In genomic region chr11:117877917-117878745, GRCm38 (mm10) we compare ENCODE assay signal across 8 mouse cellular contexts. TPM values are rescaled to one million over a fixed set of nuclear protein-coding genes. Genes with fewer than 3 reads are reported as not detected.
DNase-seq lines count a peak whose midpoint lies in the region; ATAC-seq and TF ChIP-seq lines count a peak whose summit lies in the region.

No protein-coding gene starts in this region.

- TF ChIP-seq EP300 in CH12.LX (IDR thresholded peaks at IDR 0.05; ENCODE audit: low read length) = no peak

- peaks cover 24 to 42% of the 10 kb centered on the region in 2 experiments for H3K4me1 ChIP-seq in CH12.LX (ENCODE audit: control insufficient read depth in 1 of 2, insufficient read depth in 2 of 2)
- H3K4me1 ChIP-seq in forebrain, embryonic 15.5 days = peaks cover 27% of the 10 kb centered on the region
- peaks cover 8% of the 10 kb centered on the region for H3K4me1 ChIP-seq in kidney, adult 2 months (ENCODE audit: control insufficient read depth, insufficient read depth, low read length)
- H3K4me1 ChIP-seq in liver, embryonic 11.5 days (replicated peaks; ENCODE audit: control insufficient read depth, insufficient read depth, low read length) = peaks cover 46% of the 10 kb centered on the region

- DNase-seq in frontal cortex, postnatal 25 days (ENCODE audit: low spot score in 2 of 2) = no peak
- DNase-seq in CH12.LX (ENCODE audit: extremely low read depth) = no peak
- peak; percentile 49 for DNase-seq in kidney, adult 2 months
- no peak for DNase-seq in liver, embryonic 11.5 days (ENCODE audit: low spot score)
- no peak for DNase-seq in ovary, postnatal 36 days (ENCODE audit: low spot score)

- H3K27ac ChIP-seq in CH12.LX (ENCODE audit: insufficient read depth, low read depth) = no peak overlapping the region
- H3K27ac ChIP-seq in forebrain, embryonic 15.5 days (replicated peaks) = peak overlapping the region; percentile 42
- H3K27ac ChIP-seq in kidney, adult 2 months (ENCODE audit: insufficient read depth, low read depth, low read length) = no peak overlapping the region
- peak overlapping the region; percentile 67 for H3K27ac ChIP-seq in liver, embryonic 11.5 days (ENCODE audit: low read depth, low read length)

- H3K4me3 ChIP-seq in CH12.LX (replicated peaks in 1 of 3; ENCODE audit: low read depth in 2 of 3, low read length in 2 of 3, poor library complexity in 1 of 3) = no peak overlapping the region
- no peak overlapping the region for H3K4me3 ChIP-seq in forebrain, embryonic 15.5 days
- H3K4me3 ChIP-seq in kidney, adult 2 months (ENCODE audit: insufficient read depth, low read depth, low read length) = no peak overlapping the region
- H3K4me3 ChIP-seq in liver, embryonic 11.5 days (ENCODE audit: low read depth, low read length) = 0 out of 2 replicates have a peak overlapping the region, but pooled peaks have one; percentile 3

- peaks cover under 1% of the 10 kb centered on the region for H3K9me3 ChIP-seq in CH12.LX (replicated peaks; ENCODE audit: low read length)
- H3K9me3 ChIP-seq in forebrain, embryonic 15.5 days = no peaks in the 10 kb centered on the region
- H3K9me3 ChIP-seq in liver, embryonic 11.5 days (ENCODE audit: control insufficient read depth, low read length) = no peaks in the 10 kb centered on the region

- H3K36me3 ChIP-seq in CH12.LX (replicated peaks in 1 of 2; ENCODE audit: control insufficient read depth in 1 of 2, insufficient read depth in 1 of 2, low read length in 1 of 2) = no peaks in the 10 kb centered on the region
- no peaks in the 10 kb centered on the region for H3K36me3 ChIP-seq in forebrain, embryonic 15.5 days
- no peaks in the 10 kb centered on the region for H3K36me3 ChIP-seq in kidney, adult 2 months (ENCODE audit: control insufficient read depth, insufficient read depth, low read length)
- H3K36me3 ChIP-seq in liver, embryonic 11.5 days (ENCODE audit: control insufficient read depth, insufficient read depth, low read length) = no peaks in the 10 kb centered on the region

- peak; percentile 62 for ATAC-seq in frontal cortex, adult (ENCODE audit: low TSS enrichment)
- ATAC-seq in forebrain, embryonic 15.5 days (replicated peaks) = peak; percentile 56
- ATAC-seq in liver, embryonic 11.5 days (replicated peaks; ENCODE audit: low FRiP score) = 0 out of 2 replicates have a peak, but pooled peaks have one; percentile 31
- ATAC-seq in monocyte, adult 5-6 weeks (replicated peaks; ENCODE audit: insufficient number of reproducible peaks, low FRiP score, low TSS enrichment, poor library complexity, severe bottlenecking) = peak; percentile 4; the same call in 1 of the 2 replicates

- TF ChIP-seq RAD21 in CH12.LX (IDR thresholded peaks at IDR 0.05; ENCODE audit: low read depth, low read length) = no peak

- H3K79me2 ChIP-seq in CH12.LX (replicated peaks; ENCODE audit: control insufficient read depth, extremely low read depth, insufficient read depth, poor library complexity, severe bottlenecking) = no peaks in the 10 kb centered on the region

- H3K27me3 ChIP-seq in CH12.LX (replicated peaks) = peaks cover 75% of the 10 kb centered on the region
- H3K27me3 ChIP-seq in forebrain, embryonic 15.5 days = 0 out of 2 replicates have a peak, but pooled peaks cover 3% of the 10 kb centered on the region
- H3K27me3 ChIP-seq in kidney, adult 2 months (replicated peaks; ENCODE audit: control insufficient read depth, insufficient read depth, low read length) = no peaks in the 10 kb centered on the region
- peaks cover under 1% of the 10 kb centered on the region for H3K27me3 ChIP-seq in liver, embryonic 11.5 days (replicated peaks; ENCODE audit: control insufficient read depth, insufficient read depth, low read length)

- 22% methylated on average over 13 of the region's 13 CpGs for WGBS in forebrain, embryonic 15.5 days
- WGBS in kidney, adult 2 months = 14% methylated on average over 13 of the region's 13 CpGs
- WGBS in liver, embryonic 11.5 days = 14% methylated on average over 13 of the region's 13 CpGs

- dilution Hi-C loops in CH12.LX (cut with MboI; ENCODE audit: extremely low pct_ligation_motif_present, extremely low pct_unique_long_range_greater_than_20kb, low sequenced_read_pairs) = no loop called here

- H3K9ac ChIP-seq in CH12.LX (ENCODE audit: insufficient read depth, low read depth) = no peak overlapping the region
- no peak overlapping the region for H3K9ac ChIP-seq in forebrain, embryonic 15.5 days (replicated peaks)
- H3K9ac ChIP-seq in liver, embryonic 11.5 days (ENCODE audit: low read depth, low read length) = peak overlapping the region; percentile 34

- in situ Hi-C loops in CH12.LX (cut with MboI; ENCODE audit: low pct_ligation_motif_present, low pct_unique_long_range_greater_than_20kb, low sequenced_read_pairs) = no loop called here

- TF ChIP-seq CTCF in CH12.LX (conservative IDR thresholded peaks at IDR 0.05 in 1 of 2, IDR thresholded peaks at IDR 0.05 in 1 of 2; ENCODE audit: low read depth in 2 of 2, low read length in 2 of 2) = no peak
- TF ChIP-seq CTCF in kidney, adult 2 months (conservative IDR thresholded peaks at IDR 0.05; ENCODE audit: insufficient read depth, insufficient read length, low read depth, low read length) = no peak

- H3K4me2 ChIP-seq in CH12.LX (ENCODE audit: insufficient read depth, low read depth, poor library complexity, severe bottlenecking) = peak overlapping the region; percentile 43
- H3K4me2 ChIP-seq in forebrain, embryonic 15.5 days (replicated peaks) = peak overlapping the region; percentile 12
- H3K4me2 ChIP-seq in liver, embryonic 11.5 days = peak overlapping the region; percentile 44

- no peak for TF ChIP-seq POLR2A in CH12.LX (IDR thresholded peaks at IDR 0.05; ENCODE audit: low read depth, low read length)
- no peak for TF ChIP-seq POLR2A in kidney, adult 2 months (IDR thresholded peaks at IDR 0.05; ENCODE audit: low read depth, low read length)

TF ChIP-seq in CH12.LX, 34 proteins besides CTCF, POLR2A, EP300 and RAD21:
- 0 out of 2 replicates have a peak, but pooled peaks have one; percentile 12 for TF ChIP-seq KAT2A (IDR thresholded peaks at IDR 0.05; ENCODE audit: insufficient replicate concordance, low read length)
- no peak for TF ChIP-seq USF1 (IDR thresholded peaks at IDR 0.05; ENCODE audit: low read depth, low read length)
- TF ChIP-seq MEF2A (IDR thresholded peaks at IDR 0.05; ENCODE audit: borderline replicate concordance, low read depth, low read length) = no peak
- no peak for TF ChIP-seq SIN3A (IDR thresholded peaks at IDR 0.05; ENCODE audit: low read length)
- TF ChIP-seq CHD2 (IDR thresholded peaks at IDR 0.05; ENCODE audit: low read length) = 0 out of 2 replicates have a peak, but pooled peaks have one; percentile 5
- no peak for TF ChIP-seq TCF12 (IDR thresholded peaks at IDR 0.05; ENCODE audit: low read depth, low read length)
- TF ChIP-seq BHLHE40 (IDR thresholded peaks at IDR 0.05; ENCODE audit: low read depth, low read length) = peak; percentile 89
- TF ChIP-seq MAX (IDR thresholded peaks at IDR 0.05; ENCODE audit: low read length) = peak; percentile 21; the same call in 1 of the 2 replicates
- 0 out of 2 replicates have a peak, but pooled peaks have one; percentile 21 for TF ChIP-seq MYC (IDR thresholded peaks at IDR 0.05; ENCODE audit: low read depth, low read length)

RNA-seq across cellular contexts. Expression of gene Tha1, which starts 4.8 kb away (rescaled TPM):
- total RNA-seq in CH12.LX (2012; rRNA removed) (not detected in 2 replicates), CH12.LX (2014; rRNA removed) (not detected in 2 replicates)
- polyA plus RNA-seq in CH12.LX (2012; ENCODE audit: insufficient read length, low read depth) = not detected in 2 replicates
- polyA plus RNA-seq in forebrain, embryonic 15.5 days (2015; fragmentation: Nextera tagmentation; extraction: Ambion mirVana) = 3.1 and 3.6 TPM in 2 replicates
- 14.9 and 20.1 TPM in 2 replicates for polyA plus RNA-seq in kidney, adult 2 months (2012; rRNA removed)
- polyA plus RNA-seq in liver, embryonic 11.5 days (2014; fragmentation: Nextera tagmentation; extraction: Ambion mirVana) = 1.5 and 1.7 TPM in 2 replicates
- total RNA-seq in monocyte, adult 5-6 weeks (2017) = 1.6 to 6.4 TPM (median 1.9 TPM) in 3 replicates

RNA-seq across cellular contexts. Expression of gene Tmem235, which starts 17.6 kb away (rescaled TPM):
- total RNA-seq in CH12.LX (2012; rRNA removed) (not detected in 2 replicates), CH12.LX (2014; rRNA removed) (not detected in 2 replicates)
- not detected in 2 replicates for polyA plus RNA-seq in CH12.LX (2012; ENCODE audit: insufficient read length, low read depth)
- not detected in 2 replicates for polyA plus RNA-seq in forebrain, embryonic 15.5 days (2015; fragmentation: Nextera tagmentation; extraction: Ambion mirVana)
- polyA plus RNA-seq in kidney, adult 2 months (2012; rRNA removed) = 0.08 and 0.10 TPM in 2 replicates
- polyA plus RNA-seq in liver, embryonic 11.5 days (2014; fragmentation: Nextera tagmentation; extraction: Ambion mirVana) = not detected in 2 replicates
- total RNA-seq in monocyte, adult 5-6 weeks (2017) = not detected in 3 replicates

RNA-seq across cellular contexts. Expression of gene Birc5, which starts 29.1 kb away (rescaled TPM):
- total RNA-seq in CH12.LX (2012; rRNA removed) (193 and 237 TPM in 2 replicates), CH12.LX (2014; rRNA removed) (242 and 270 TPM in 2 replicates)
- 286 and 289 TPM in 2 replicates for polyA plus RNA-seq in CH12.LX (2012; ENCODE audit: insufficient read length, low read depth)
- polyA plus RNA-seq in forebrain, embryonic 15.5 days (2015; fragmentation: Nextera tagmentation; extraction: Ambion mirVana) = 97.5 and 106 TPM in 2 replicates
- polyA plus RNA-seq in kidney, adult 2 months (2012; rRNA removed) = 0.75 and 1.3 TPM in 2 replicates
- 430 and 440 TPM in 2 replicates for polyA plus RNA-seq in liver, embryonic 11.5 days (2014; fragmentation: Nextera tagmentation; extraction: Ambion mirVana)
- 2.5 to 3.4 TPM (median 2.7 TPM) in 3 replicates for total RNA-seq in monocyte, adult 5-6 weeks (2017)

RNA-seq across cellular contexts. Expression of gene Tk1, which starts 52.2 kb away (rescaled TPM):
- total RNA-seq in CH12.LX (2012; rRNA removed) (235 and 236 TPM in 2 replicates), CH12.LX (2014; rRNA removed) (146 and 149 TPM in 2 replicates)
- polyA plus RNA-seq in CH12.LX (2012; ENCODE audit: insufficient read length, low read depth) = 158 and 179 TPM in 2 replicates
- polyA plus RNA-seq in forebrain, embryonic 15.5 days (2015; fragmentation: Nextera tagmentation; extraction: Ambion mirVana) = 45.9 and 52.1 TPM in 2 replicates
- polyA plus RNA-seq in kidney, adult 2 months (2012; rRNA removed) = 15.5 and 15.8 TPM in 2 replicates
- 185 and 192 TPM in 2 replicates for polyA plus RNA-seq in liver, embryonic 11.5 days (2014; fragmentation: Nextera tagmentation; extraction: Ambion mirVana)
- 2.4 to 5.5 TPM (median 3.0 TPM) in 3 replicates for total RNA-seq in monocyte, adult 5-6 weeks (2017)

RNA-seq across cellular contexts. Expression of gene Afmid, which starts 52.4 kb away (rescaled TPM):
- total RNA-seq in CH12.LX (2012; rRNA removed) = 6.8 and 7.3 TPM in 2 replicates
- 5.0 and 5.7 TPM in 2 replicates for total RNA-seq in CH12.LX (2014; rRNA removed)
- 7.1 and 7.5 TPM in 2 replicates for polyA plus RNA-seq in CH12.LX (2012; ENCODE audit: insufficient read length, low read depth)
- polyA plus RNA-seq in forebrain, embryonic 15.5 days (2015; fragmentation: Nextera tagmentation; extraction: Ambion mirVana) = 5.3 and 6.4 TPM in 2 replicates
- 85.6 and 89.7 TPM in 2 replicates for polyA plus RNA-seq in kidney, adult 2 months (2012; rRNA removed)
- polyA plus RNA-seq in liver, embryonic 11.5 days (2014; fragmentation: Nextera tagmentation; extraction: Ambion mirVana) = 8.4 and 11.1 TPM in 2 replicates
- total RNA-seq in monocyte, adult 5-6 weeks (2017) = 6.3 to 21.1 TPM (median 12.4 TPM) in 3 replicates

Comparison
In these comparisons a context has a peak if more than half of its experiments do, and no peak if none do; other contexts are left out.
1. ATAC-seq: peak in every context shown above with its lines; median percentile 62 in frontal cortex, adult; 56 in forebrain, embryonic 15.5 days; 31 in liver, embryonic 11.5 days; 4 in monocyte, adult 5-6 weeks.
2. H3K27ac ChIP-seq: peak in forebrain, embryonic 15.5 days (single experiment) and liver, embryonic 11.5 days (single experiment); none in CH12.LX (single experiment) and kidney, adult 2 months (single experiment).
3. RNA of gene Birc5, which starts 29.1 kb away (polyA plus RNA-seq): 430 to 440 TPM in liver, embryonic 11.5 days, 286 to 289 TPM in CH12.LX and 97.5 to 106 TPM in forebrain, embryonic 15.5 days; 0.75 to 1.3 TPM in kidney, adult 2 months; every median in the first group is over 10 times any median in the second.
4. Peak in every context shown above with its lines, with median percentiles within 50 percentile points of each other: H3K4me2 ChIP-seq.